Mouse (Mus musculus) cerebellum, adult 2 months (tissue): ENCODE data around the gene Rsad1.

Source experiments
- CTCF ChIP-seq: fragments of 200-500 bp; IDR thresholded peaks from 2 replicates; pipeline ENCODE4 v1.5.1; 2011; ENCODE audit warnings: low read depth, mild to moderate bottlenecking, control low read depth, low read length, moderate library complexity, borderline replicate concordance; ENCODE audit not compliant: insufficient read depth
- POLR2A ChIP-seq: fragments of 200-500 bp; IDR thresholded peaks from 2 replicates; pipeline ENCODE4 v1.6.1; 2011; ENCODE audit warnings: low read length, control low read depth, borderline replicate concordance; ENCODE audit not compliant: insufficient read depth

DNA sequence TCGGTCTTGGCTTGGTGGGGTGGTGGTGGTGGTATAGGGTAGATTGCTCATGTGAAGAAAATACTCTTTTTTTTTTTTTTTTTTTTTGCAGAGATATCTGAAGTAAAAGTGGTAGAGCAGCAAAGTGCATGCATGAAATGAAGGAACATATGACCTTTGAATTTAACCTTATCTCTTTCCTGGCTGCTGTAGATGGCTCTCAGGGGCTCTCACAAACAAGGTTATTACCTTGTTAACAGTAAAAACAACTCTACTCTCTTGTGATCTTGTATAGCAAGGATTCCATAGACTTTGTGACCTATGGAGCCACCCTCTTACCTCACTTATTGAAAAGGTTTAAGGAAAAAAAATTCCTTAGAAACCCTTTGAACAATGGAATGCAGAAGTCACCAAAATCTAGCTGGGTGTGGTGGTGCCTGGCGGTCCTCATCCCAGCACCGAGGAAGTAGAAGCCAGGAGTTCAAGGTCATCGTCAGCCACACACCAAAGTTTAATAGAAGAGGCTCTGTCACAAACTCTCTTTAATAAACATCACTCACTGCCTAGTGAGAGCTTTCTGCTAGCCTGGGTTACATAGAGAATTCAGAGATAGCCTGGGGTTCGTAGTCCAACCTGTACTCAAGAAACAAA, 31.2 kb upstream of the Rsad1 start:
- no peak for TF ChIP-seq POLR2A
- TF ChIP-seq CTCF = no peak
